Mouse (Mus musculus) layer of hippocampus, adult 2 months (tissue): ENCODE results near the gene Ttc9b. TPM values are rescaled to one million over a fixed set of nuclear protein-coding genes. Genes with fewer than 3 reads are reported as not detected.
"Not testable (repeated sequence)": the region's sequence is repeated elsewhere in the genome, so short reads cannot be mapped to it uniquely, and the experiment has no call there.

Source experiments
- DNase-seq, 2 experiments: peaks; one replicate each; pipeline ENCODE4 v3.0.0; 2022; ENCODE audit warnings: low spot score in 2 of 2
- H3K27ac ChIP-seq: fragments of 200-600 bp; 2 replicates; pipeline ENCODE4 v1.8.1; 2022
- H3K4me3 ChIP-seq: fragments of 200-600 bp; 2 replicates; pipeline ENCODE4 v1.8.1; 2022; ENCODE audit warnings: mild to moderate bottlenecking
- CTCF ChIP-seq: fragments of 200-600 bp; conservative IDR thresholded peaks from 2 replicates; pipeline ENCODE4 v1.8.1; 2022; ENCODE audit warnings: antibody characterized with exemption, mild to moderate bottlenecking, moderate library complexity
- total RNA-seq, 2 experiments: library from RNA; stranded (reverse); gene quantifications; 2 replicates each; pipeline ENCODE4 v1.2.3; 2021

The Ttc9b gene
- total RNA-seq, 2 experiments from 2014 or later, result 42.6 to 47.5 TPM

- TF ChIP-seq CTCF, result no peak
- Histone ChIP-seq H3K4me3 (no peak overlapping the region), H3K27ac (peak overlapping the region; percentile 92)
- DNase-seq, result peak; percentile 56 to 66
These were observed 39.8 kb upstream of the Ttc9b start for GRCm38 (mm10) chr7:27613751-27614499.

GRCm38 (mm10) chr7:27621028-27621427 is 32.7 kb upstream of the Ttc9b start:
- no peak overlapping the region for H3K4me3 ChIP-seq
- peak overlapping the region; percentile 84 for H3K27ac ChIP-seq
- no peak for TF ChIP-seq CTCF
- peak in 1 of 2 experiments; percentile 53 for DNase-seq

GRCm38 (mm10) chr7:27622234-27622633 is 31.5 kb upstream of the Ttc9b start:
- peak overlapping the region; percentile 84 for H3K27ac ChIP-seq
- no peak overlapping the region for H3K4me3 ChIP-seq
- DNase-seq, result no peak
- no peak for TF ChIP-seq CTCF

DNA sequence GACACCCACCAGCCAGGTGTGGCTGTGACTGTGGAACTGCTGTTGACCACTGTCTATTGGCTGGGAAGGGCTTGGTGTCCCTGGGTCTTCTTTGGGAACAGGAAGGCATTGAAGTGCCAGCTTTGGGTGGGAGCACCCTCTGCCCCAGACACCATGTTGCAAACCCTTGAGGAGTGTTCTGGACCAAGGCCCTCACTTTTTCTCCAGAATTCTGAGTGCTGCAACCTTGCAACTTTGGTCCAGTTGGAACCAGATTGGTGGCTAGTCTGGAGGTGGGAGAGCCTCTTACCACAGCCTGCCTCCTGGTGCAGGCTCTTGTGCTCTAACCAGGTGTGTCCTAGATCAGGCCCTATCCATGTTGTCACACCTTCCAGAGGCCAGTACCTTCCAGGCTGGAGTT is 28.7 kb upstream of the Ttc9b start:
- TF ChIP-seq CTCF, result no peak
- no peak overlapping the region for H3K27ac ChIP-seq
- DNase-seq, result no peak
- no peak overlapping the region for H3K4me3 ChIP-seq

- no peak overlapping the region for H3K4me3 ChIP-seq
- no peak for DNase-seq
- no peak for TF ChIP-seq CTCF
- H3K27ac ChIP-seq, result peak overlapping the region; percentile 15; the same call in 1 of the 2 replicates
These were observed 26.0 kb upstream of the Ttc9b start for GRCm38 (mm10) chr7:27627707-27628106.

GRCm38 (mm10) chr7:27628190-27628589 is 25.5 kb upstream of the Ttc9b start:
- Histone ChIP-seq H3K27ac (no peak overlapping the region; the same call in 1 of the 2 replicates), H3K4me3 (no peak overlapping the region)
- no peak for TF ChIP-seq CTCF
- no peak for DNase-seq

GRCm38 (mm10) chr7:27628816-27629215 is 24.9 kb upstream of the Ttc9b start:
- not testable (repeated sequence) for DNase-seq, H3K27ac ChIP-seq, H3K4me3 ChIP-seq

GRCm38 (mm10) chr7:27631439-27631838 is 22.3 kb upstream of the Ttc9b start:
- no peak for TF ChIP-seq CTCF
- no peak for DNase-seq
- Histone ChIP-seq H3K4me3 (no peak overlapping the region), H3K27ac (no peak overlapping the region)

DNA sequence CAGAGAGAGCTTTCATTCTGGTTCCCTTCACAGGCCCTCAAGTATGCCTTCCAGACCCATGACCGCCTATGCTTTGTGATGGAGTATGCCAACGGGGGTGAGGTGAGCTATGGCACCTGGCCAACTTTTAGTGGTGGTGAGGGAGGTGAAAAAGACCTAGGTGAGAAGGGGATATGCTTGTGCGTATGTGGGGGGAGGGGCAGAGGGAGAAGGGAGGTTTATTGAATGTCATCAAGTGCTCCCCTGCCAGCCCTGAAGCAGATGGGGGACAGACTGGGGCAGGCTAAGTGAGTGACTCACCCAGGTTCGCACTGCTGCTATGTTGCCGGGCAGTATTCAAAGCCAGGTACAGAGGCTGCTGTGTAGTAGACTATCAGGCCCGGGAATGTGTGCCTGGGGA is 20.5 kb upstream of the Ttc9b start:
- no peak for DNase-seq
- TF ChIP-seq CTCF, result no peak
- H3K27ac ChIP-seq, result no peak overlapping the region
- H3K4me3 ChIP-seq, result no peak overlapping the region

GRCm38 (mm10) chr7:27634691-27635090 is 19.0 kb upstream of the Ttc9b start:
- DNase-seq, result no peak
- Histone ChIP-seq H3K27ac (no peak overlapping the region), H3K4me3 (no peak overlapping the region)
- no peak for TF ChIP-seq CTCF

DNA sequence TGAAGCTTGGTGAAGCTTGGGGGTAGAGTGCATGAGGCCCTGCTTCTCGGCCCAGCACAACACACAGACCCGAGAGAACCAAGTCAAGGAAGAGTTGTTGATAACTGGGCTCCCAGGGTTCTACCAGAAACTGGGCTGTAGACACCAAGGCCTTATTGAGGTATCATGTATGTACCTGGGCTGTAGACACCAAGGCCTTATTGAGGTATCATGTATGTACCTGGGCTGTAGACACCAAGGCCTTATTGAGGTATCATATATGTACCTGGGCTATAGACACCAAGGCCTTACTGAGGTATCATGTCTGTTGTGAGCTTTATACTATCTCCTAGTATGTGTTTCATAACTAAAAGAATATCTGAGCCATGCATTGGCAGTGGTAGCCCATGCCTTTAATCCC is 18.6 kb upstream of the Ttc9b start:
- not testable (repeated sequence) for H3K4me3 ChIP-seq, H3K27ac ChIP-seq, DNase-seq

GRCm38 (mm10) chr7:27644471-27644870 is 9.2 kb upstream of the Ttc9b start:
- Histone ChIP-seq H3K27ac (no peak overlapping the region), H3K4me3 (no peak overlapping the region)
- peak; percentile 38 for TF ChIP-seq CTCF
- DNase-seq, result no peak

- no peak for DNase-seq
- no peak for TF ChIP-seq CTCF
- Histone ChIP-seq H3K4me3 (no peak overlapping the region), H3K27ac (no peak overlapping the region)
These were observed 7.2 kb upstream of the Ttc9b start for GRCm38 (mm10) chr7:27646516-27646915.

- no peak for DNase-seq
- H3K4me3 ChIP-seq, result no peak overlapping the region
- no peak for TF ChIP-seq CTCF
- H3K27ac ChIP-seq, result no peak overlapping the region
These were observed 6.3 kb upstream of the Ttc9b start for GRCm38 (mm10) chr7:27647281-27648002.
